Mouse (Mus musculus): ENCODE measurements at regions not wholly inside any gene's neighbourhood (a gene's known extent, or its start where the extent isn't known, plus 50 kb on each side); places are given as distances from the start of the nearest gene placed in this dataset.

GRCm38 (mm10) chr12:27283964-27284363 is 58.4 kb downstream of the Sox11 start:
- Histone ChIP-seq H3K4me3 (ENCODE audit: low read depth, low read length) (no peak overlapping the region), H3K36me3 (ENCODE audit: control insufficient read depth, insufficient read depth, low read length) (no peaks in the 10 kb centered on the region), H3K27me3 (ENCODE audit: control insufficient read depth, insufficient read depth, low read length) (no peaks in the 10 kb centered on the region), H3K9me3 (ENCODE audit: control insufficient read depth, low read length) (no peaks in the 10 kb centered on the region), H3K27ac (ENCODE audit: low read depth, low read length) (no peak overlapping the region), H3K9ac (ENCODE audit: low read depth, low read length) (no peak overlapping the region), H3K4me2 (replicated peaks; ENCODE audit: low read depth, low read length) (no peak overlapping the region), H3K4me1 (replicated peaks; ENCODE audit: control insufficient read depth, insufficient read depth, low read length) (no peaks in the 10 kb centered on the region)
- WGBS: 77% methylated on average over 6 of the region's 6 CpGs
- no peak for DNase-seq (ENCODE audit: low spot score)
- no peak for ATAC-seq (ENCODE audit: low FRiP score)

GRCm38 (mm10) chr12:27261965-27262364 is 80.4 kb downstream of the Sox11 start:
- H3K4me2 ChIP-seq (replicated peaks; ENCODE audit: low read depth, low read length): no peak overlapping the region
- H3K36me3 ChIP-seq (ENCODE audit: control insufficient read depth, insufficient read depth, low read length): no peaks in the 10 kb centered on the region
- H3K4me3 ChIP-seq (ENCODE audit: low read depth, low read length): no peak overlapping the region
- no peaks in the 10 kb centered on the region for H3K4me1 ChIP-seq (replicated peaks; ENCODE audit: control insufficient read depth, insufficient read depth, low read length)
- H3K27ac ChIP-seq (ENCODE audit: low read depth, low read length): no peak overlapping the region
- H3K27me3 ChIP-seq (ENCODE audit: control insufficient read depth, insufficient read depth, low read length): no peaks in the 10 kb centered on the region
- no peak for DNase-seq (ENCODE audit: low spot score)
- no peaks in the 10 kb centered on the region for H3K9me3 ChIP-seq (ENCODE audit: control insufficient read depth, low read length)
- no peak for ATAC-seq (ENCODE audit: low FRiP score)
- H3K9ac ChIP-seq (ENCODE audit: low read depth, low read length): no peak overlapping the region

- no peak overlapping the region for H3K9ac ChIP-seq (ENCODE audit: low read depth, low read length)
- 67% methylated on average over 3 of the region's 3 CpGs for WGBS
- no peaks in the 10 kb centered on the region for H3K4me1 ChIP-seq (replicated peaks; ENCODE audit: control insufficient read depth, insufficient read depth, low read length)
- no peaks in the 10 kb centered on the region for H3K36me3 ChIP-seq (ENCODE audit: control insufficient read depth, insufficient read depth, low read length)
- H3K4me2 ChIP-seq (replicated peaks; ENCODE audit: low read depth, low read length): no peak overlapping the region
- no peak overlapping the region for H3K27ac ChIP-seq (ENCODE audit: low read depth, low read length)
- no peaks in the 10 kb centered on the region for H3K9me3 ChIP-seq (ENCODE audit: control insufficient read depth, low read length)
- ATAC-seq (ENCODE audit: low FRiP score) (no peak), DNase-seq (ENCODE audit: low spot score) (no peak)
- H3K27me3 ChIP-seq (ENCODE audit: control insufficient read depth, insufficient read depth, low read length): no peaks in the 10 kb centered on the region
- no peak overlapping the region for H3K4me3 ChIP-seq (ENCODE audit: low read depth, low read length)
Observed at GRCm38 (mm10) chr12:27254125-27254524, 88.2 kb downstream of the Sox11 start.

GRCm38 (mm10) chr12:27251521-27251920 is 90.9 kb downstream of the Sox11 start:
- 80% methylated on average over 5 of the region's 5 CpGs for WGBS
- DNase-seq (ENCODE audit: low spot score) (no peak), ATAC-seq (ENCODE audit: low FRiP score) (no peak)
- H3K27ac ChIP-seq (ENCODE audit: low read depth, low read length): no peak overlapping the region
- peaks cover 5% of the 10 kb centered on the region; the same call in 1 of the 2 replicates for H3K4me1 ChIP-seq (replicated peaks; ENCODE audit: control insufficient read depth, insufficient read depth, low read length)
- H3K9ac ChIP-seq (ENCODE audit: low read depth, low read length): no peak overlapping the region
- no peak overlapping the region for H3K4me2 ChIP-seq (replicated peaks; ENCODE audit: low read depth, low read length)
- no peaks in the 10 kb centered on the region for H3K36me3 ChIP-seq (ENCODE audit: control insufficient read depth, insufficient read depth, low read length)
- no peaks in the 10 kb centered on the region for H3K9me3 ChIP-seq (ENCODE audit: control insufficient read depth, low read length)
- H3K27me3 ChIP-seq (ENCODE audit: control insufficient read depth, insufficient read depth, low read length): no peaks in the 10 kb centered on the region
- no peak overlapping the region for H3K4me3 ChIP-seq (ENCODE audit: low read depth, low read length)

- 36% methylated on average over 3 of the region's 3 CpGs for WGBS
- Histone ChIP-seq H3K4me1 (replicated peaks; ENCODE audit: control insufficient read depth, insufficient read depth, low read length) (peaks cover 5% of the 10 kb centered on the region; the same call in 1 of the 2 replicates), H3K9ac (ENCODE audit: low read depth, low read length) (no peak overlapping the region), H3K36me3 (ENCODE audit: control insufficient read depth, insufficient read depth, low read length) (no peaks in the 10 kb centered on the region), H3K4me3 (ENCODE audit: low read depth, low read length) (no peak overlapping the region), H3K4me2 (replicated peaks; ENCODE audit: low read depth, low read length) (0 out of 2 replicates have a peak overlapping the region, but pooled peaks have one; percentile 2), H3K27ac (ENCODE audit: low read depth, low read length) (peak overlapping the region; percentile 11; the same call in 1 of the 2 replicates), H3K27me3 (ENCODE audit: control insufficient read depth, insufficient read depth, low read length) (no peaks in the 10 kb centered on the region), H3K9me3 (ENCODE audit: control insufficient read depth, low read length) (no peaks in the 10 kb centered on the region)
- DNase-seq (ENCODE audit: low spot score): peak; percentile 63
- ATAC-seq (ENCODE audit: low FRiP score): 0 out of 2 replicates have a peak, but pooled peaks have one; percentile 30
Observed at GRCm38 (mm10) chr12:27248545-27248855, 93.9 kb downstream of the Sox11 start.

- ATAC-seq (ENCODE audit: low FRiP score): no peak
- H3K4me2 ChIP-seq (replicated peaks; ENCODE audit: low read depth, low read length): no peak overlapping the region
- DNase-seq (ENCODE audit: low spot score): peak; percentile 19
Observed at GRCm38 (mm10) chr12:27247756-27248544, 94.4 kb downstream of the Sox11 start.

GRCm38 (mm10) chr12:27235748-27236147 is 106.6 kb downstream of the Sox11 start:
- no peak overlapping the region for H3K4me3 ChIP-seq (ENCODE audit: low read depth, low read length)
- no peak overlapping the region for H3K4me2 ChIP-seq (replicated peaks; ENCODE audit: low read depth, low read length)
- no peak overlapping the region for H3K9ac ChIP-seq (ENCODE audit: low read depth, low read length)
- ATAC-seq (ENCODE audit: low FRiP score) (no peak), DNase-seq (ENCODE audit: low spot score) (no peak)
- no peaks in the 10 kb centered on the region for H3K27me3 ChIP-seq (ENCODE audit: control insufficient read depth, insufficient read depth, low read length)
- H3K4me1 ChIP-seq (replicated peaks; ENCODE audit: control insufficient read depth, insufficient read depth, low read length): no peaks in the 10 kb centered on the region
- WGBS: 76% methylated on average over 1 of the region's 1 CpGs
- no peak overlapping the region for H3K27ac ChIP-seq (ENCODE audit: low read depth, low read length)
- H3K36me3 ChIP-seq (ENCODE audit: control insufficient read depth, insufficient read depth, low read length): no peaks in the 10 kb centered on the region
- H3K9me3 ChIP-seq (ENCODE audit: control insufficient read depth, low read length): no peaks in the 10 kb centered on the region

More at GRCm38 (mm10) chr12:27247756-27248544, 94.4 kb downstream of the Sox11 start:
- 61% methylated on average over 10 of the region's 10 CpGs for WGBS
- peaks cover 5% of the 10 kb centered on the region; the same call in 1 of the 2 replicates for H3K4me1 ChIP-seq (replicated peaks; ENCODE audit: control insufficient read depth, insufficient read depth, low read length)
- no peak overlapping the region for H3K4me3 ChIP-seq (ENCODE audit: low read depth, low read length)
- no peaks in the 10 kb centered on the region for H3K9me3 ChIP-seq (ENCODE audit: control insufficient read depth, low read length)
- peak overlapping the region; percentile 11; the same call in 1 of the 2 replicates for H3K27ac ChIP-seq (ENCODE audit: low read depth, low read length)
- H3K36me3 ChIP-seq (ENCODE audit: control insufficient read depth, insufficient read depth, low read length): no peaks in the 10 kb centered on the region
- H3K27me3 ChIP-seq (ENCODE audit: control insufficient read depth, insufficient read depth, low read length): no peaks in the 10 kb centered on the region
- H3K9ac ChIP-seq (ENCODE audit: low read depth, low read length): no peak overlapping the region

- WGBS: 92% methylated on average over 3 of the region's 3 CpGs
- DNase-seq (ENCODE audit: low spot score): no peak
Observed at GRCm38 (mm10) chr12:27221541-27221940, 120.8 kb downstream of the Sox11 start.

GRCm38 (mm10) chr12:27201191-27201590 is 141.2 kb downstream of the Sox11 start:
- 63% methylated on average over 7 of the region's 7 CpGs for WGBS
- no peak overlapping the region for H3K4me3 ChIP-seq (ENCODE audit: low read depth, low read length)

More at GRCm38 (mm10) chr12:27221541-27221940, 120.8 kb downstream of the Sox11 start:
- no peak overlapping the region for H3K27ac ChIP-seq (ENCODE audit: low read depth, low read length)
- H3K4me2 ChIP-seq (replicated peaks; ENCODE audit: low read depth, low read length): no peak overlapping the region
- no peaks in the 10 kb centered on the region for H3K36me3 ChIP-seq (ENCODE audit: control insufficient read depth, insufficient read depth, low read length)
- no peaks in the 10 kb centered on the region for H3K4me1 ChIP-seq (replicated peaks; ENCODE audit: control insufficient read depth, insufficient read depth, low read length)
- H3K27me3 ChIP-seq (ENCODE audit: control insufficient read depth, insufficient read depth, low read length): no peaks in the 10 kb centered on the region
- no peak overlapping the region for H3K4me3 ChIP-seq (ENCODE audit: low read depth, low read length)
- H3K9me3 ChIP-seq (ENCODE audit: control insufficient read depth, low read length): no peaks in the 10 kb centered on the region
- no peak overlapping the region for H3K9ac ChIP-seq (ENCODE audit: low read depth, low read length)
- no peak for ATAC-seq (ENCODE audit: low FRiP score)

More at GRCm38 (mm10) chr12:27201191-27201590, 141.2 kb downstream of the Sox11 start:
- no peak overlapping the region for H3K27ac ChIP-seq (ENCODE audit: low read depth, low read length)
- no peaks in the 10 kb centered on the region for H3K27me3 ChIP-seq (ENCODE audit: control insufficient read depth, insufficient read depth, low read length)
- H3K4me2 ChIP-seq (replicated peaks; ENCODE audit: low read depth, low read length): no peak overlapping the region
- H3K36me3 ChIP-seq (ENCODE audit: control insufficient read depth, insufficient read depth, low read length): no peaks in the 10 kb centered on the region
- no peaks in the 10 kb centered on the region for H3K4me1 ChIP-seq (replicated peaks; ENCODE audit: control insufficient read depth, insufficient read depth, low read length)
- H3K9ac ChIP-seq (ENCODE audit: low read depth, low read length): no peak overlapping the region
- no peak for ATAC-seq (ENCODE audit: low FRiP score)
- no peaks in the 10 kb centered on the region for H3K9me3 ChIP-seq (ENCODE audit: control insufficient read depth, low read length)
- no peak for DNase-seq (ENCODE audit: low spot score)

Measured in hindbrain, embryonic 11.5 days (tissue).